Mouse (Mus musculus) kidney, adult 9 months (tissue): ENCODE data around the gene Tpm3.
A peak's percentile ranks its signal among the peaks of the same experiment; 100 is the strongest.
"Not testable (repeated sequence)": the region's sequence is repeated elsewhere in the genome, so short reads cannot be mapped to it uniquely, and the experiment has no call there.

Experiments used
- DNase-seq: peaks from one replicate; pipeline ENCODE4 v3.0.0; 2022

The Tpm3 gene

DNA sequence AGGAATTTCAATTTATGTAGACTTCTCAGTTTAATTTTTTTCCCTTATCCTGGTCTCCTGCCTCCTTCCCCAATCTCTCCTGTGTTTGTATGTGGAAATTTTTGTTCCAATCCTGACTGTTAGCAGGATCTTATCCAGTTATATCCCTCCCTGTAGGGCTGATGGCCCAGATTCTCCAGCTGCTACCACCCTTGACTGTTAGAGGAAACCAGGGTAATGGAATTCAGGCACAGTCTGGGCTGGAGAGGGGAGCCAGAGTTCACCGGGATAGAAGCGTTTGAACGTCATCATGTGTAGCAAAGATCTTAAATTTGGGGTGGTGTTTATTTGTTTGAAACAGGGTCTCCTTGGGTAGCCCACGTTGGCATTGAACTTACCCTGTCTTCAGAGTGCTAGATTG lies 12.3 kb downstream of the Tpm3 start:
- no peak for DNase-seq

DNA sequence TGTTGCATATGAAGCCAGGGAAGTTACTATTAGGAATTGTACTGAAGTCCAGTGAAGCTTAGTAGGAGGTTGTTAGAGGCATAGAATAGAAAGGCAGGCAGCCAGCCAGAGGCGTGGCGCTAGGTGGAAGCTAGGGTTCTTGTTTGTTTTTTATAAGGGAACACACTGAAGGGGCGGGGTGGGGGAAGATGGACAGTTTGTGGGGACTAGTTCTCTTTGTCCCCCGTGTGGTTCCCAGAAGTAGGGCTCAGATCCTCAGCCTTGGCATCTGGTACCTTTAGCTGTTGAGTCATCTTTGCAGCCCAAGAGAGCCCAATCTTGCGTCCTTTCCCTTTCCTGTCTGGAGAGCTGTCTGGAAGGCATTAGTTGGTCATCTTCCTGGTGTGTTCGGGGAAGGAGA lies 12.8 kb downstream of the Tpm3 start:
- no peak for DNase-seq

DNA sequence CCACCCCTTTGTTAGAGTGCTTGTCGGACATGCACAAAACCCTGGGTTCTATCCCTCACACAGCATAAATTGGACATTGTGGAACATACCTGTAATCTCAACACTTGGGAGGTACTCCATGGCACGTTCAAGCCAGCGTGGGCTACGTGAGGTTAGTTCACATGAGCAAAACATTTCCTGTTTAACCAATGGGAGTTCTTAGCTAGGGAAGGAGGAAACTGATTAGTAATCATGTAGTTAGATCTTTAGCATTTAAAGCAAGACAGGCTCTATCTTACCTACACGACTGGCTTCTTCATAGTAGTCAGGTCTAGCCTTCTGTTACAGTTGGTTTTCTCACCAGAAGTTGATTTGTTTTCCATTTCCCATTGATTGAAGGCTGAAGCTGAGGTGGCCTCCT lies 13.6 kb downstream of the Tpm3 start:
- no peak for DNase-seq

DNA sequence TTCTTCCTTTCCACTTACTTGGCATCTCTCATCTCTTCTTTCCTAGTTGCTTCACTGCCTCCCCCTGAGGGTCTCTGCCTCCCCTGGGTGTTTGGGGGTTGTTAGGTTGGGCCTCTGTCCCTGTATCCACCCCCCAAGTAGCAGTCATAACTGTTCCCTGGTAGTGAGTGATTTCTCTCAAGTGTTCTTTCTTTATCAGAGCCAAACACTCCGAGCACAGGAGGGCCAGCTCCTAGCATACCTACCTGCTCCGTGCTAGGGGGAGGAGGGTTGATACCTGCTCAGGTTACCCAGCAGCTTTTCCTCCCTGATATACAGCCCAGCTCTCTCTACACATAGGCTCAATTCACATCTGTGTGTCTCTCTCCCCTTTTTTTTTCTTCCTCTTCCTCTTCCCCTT lies 16.2 kb downstream of the Tpm3 start:
- no peak for DNase-seq

DNA sequence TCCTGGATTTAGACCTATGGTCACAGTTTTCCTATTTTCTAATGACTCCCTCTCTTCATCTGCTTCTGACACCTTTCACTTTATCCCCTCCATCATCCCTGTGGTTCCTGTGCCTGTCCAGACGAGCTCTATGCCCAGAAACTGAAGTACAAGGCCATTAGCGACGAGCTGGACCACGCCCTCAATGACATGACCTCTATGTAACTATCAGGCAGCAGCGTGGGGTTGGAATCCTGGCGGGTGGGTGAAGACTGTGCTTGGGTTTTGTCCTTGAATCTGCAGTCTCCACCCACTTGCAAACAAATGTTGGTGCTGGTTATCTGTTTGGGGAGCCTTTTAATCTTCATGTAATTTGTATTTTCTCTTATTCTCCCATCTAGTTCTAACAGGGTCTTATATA lies 18.4 kb downstream of the Tpm3 start:
- no peak for DNase-seq

DNA sequence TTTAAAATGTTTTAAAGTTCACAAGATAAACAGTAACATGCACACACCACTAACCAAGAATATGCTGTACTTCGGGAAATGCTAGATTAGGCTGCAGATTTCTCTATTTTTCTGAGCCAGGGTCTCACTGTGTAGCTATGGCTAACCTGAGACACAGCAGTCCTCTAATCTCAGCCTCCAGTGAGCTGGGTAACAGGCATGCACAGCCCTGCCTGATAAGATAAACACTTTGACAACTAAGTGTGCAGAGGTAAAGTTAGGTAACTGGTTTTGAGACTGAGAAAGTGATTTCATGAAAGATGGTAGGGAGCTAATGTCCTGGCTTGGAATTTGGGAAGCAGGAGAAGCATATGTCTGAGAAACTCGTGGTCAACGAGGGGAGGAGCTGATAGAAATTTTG lies 22.0 kb downstream of the Tpm3 start:
- no peak for DNase-seq

DNA sequence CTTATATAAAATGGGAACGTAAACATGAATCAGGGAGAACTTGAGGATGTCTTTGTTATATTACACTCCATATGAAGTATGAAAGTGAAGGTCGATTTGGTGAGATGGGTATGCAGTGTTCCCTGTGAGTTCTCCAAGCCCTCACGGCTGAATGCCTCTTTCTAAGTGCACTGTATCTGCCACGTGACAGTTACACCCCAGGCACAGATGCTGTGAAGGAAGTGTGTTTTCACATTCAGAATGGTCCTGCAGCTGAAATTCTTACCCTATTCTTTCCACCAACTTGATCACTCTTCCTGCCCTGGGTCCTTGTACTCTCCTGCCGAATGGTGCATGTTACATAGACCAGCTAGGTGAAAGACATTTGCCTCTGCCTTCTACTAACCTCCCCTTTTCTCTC lies 25.5 kb downstream of the Tpm3 start:
- no peak for DNase-seq

DNA sequence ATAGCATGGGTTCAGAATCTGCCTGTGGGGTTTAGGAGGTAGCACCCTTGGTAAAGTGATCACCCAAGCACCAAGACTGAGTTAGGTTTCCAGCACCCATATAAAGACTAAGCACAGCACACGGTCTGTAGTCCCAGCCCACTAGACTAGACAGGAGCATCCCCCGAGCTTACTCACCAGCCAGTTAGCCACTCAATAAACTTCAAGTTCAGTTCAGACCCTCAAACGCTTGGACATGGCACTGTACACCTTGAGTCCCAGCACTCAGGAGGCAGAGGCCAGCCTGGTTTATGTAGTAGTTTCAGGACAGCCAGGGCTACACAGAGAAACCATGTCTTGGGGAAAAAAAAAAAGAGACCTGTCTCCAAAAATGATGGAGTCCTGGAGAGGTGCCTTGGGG lies 28.6 kb downstream of the Tpm3 start:
- DNase-seq: no peak

DNA sequence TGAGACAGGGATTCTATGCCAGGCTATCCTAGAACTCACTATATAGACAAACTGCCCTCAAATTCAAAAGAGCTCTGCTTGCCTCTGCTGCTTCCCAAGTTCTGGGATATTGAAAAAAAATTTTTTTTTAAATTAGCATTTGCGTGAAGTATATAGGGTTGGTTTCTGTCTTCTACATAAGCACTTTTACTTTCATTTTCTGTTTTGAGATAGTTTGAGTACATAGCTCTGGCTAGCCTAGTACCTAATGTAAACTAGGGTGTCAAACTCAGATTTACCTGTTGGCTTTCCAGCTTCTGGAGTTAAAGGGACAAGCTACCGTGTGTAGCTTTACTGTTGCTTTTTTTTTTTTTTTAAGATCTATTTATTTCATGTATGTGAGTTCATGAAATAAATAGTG lies 29.2 kb downstream of the Tpm3 start:
- no peak for DNase-seq

DNA sequence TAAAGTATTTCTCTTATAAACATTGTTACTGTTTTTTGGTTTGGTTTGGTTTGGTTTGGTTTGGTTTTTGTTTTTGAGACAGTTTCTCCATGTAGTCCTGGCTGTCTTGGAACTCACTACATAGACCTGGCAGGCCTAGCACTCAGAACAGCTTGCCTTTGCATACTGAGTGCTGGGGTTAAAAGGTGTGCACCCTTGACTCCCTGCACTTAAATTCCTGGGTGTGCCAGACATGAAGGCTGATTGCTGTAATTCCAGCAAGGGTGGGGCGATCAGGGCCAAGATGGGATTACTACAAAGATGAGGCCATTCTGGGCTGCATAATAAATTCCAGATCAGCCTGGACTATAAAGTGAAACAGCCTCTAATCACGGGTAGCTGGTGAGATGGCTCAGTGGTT lies 29.8 kb downstream of the Tpm3 start:
- no peak for DNase-seq

DNA sequence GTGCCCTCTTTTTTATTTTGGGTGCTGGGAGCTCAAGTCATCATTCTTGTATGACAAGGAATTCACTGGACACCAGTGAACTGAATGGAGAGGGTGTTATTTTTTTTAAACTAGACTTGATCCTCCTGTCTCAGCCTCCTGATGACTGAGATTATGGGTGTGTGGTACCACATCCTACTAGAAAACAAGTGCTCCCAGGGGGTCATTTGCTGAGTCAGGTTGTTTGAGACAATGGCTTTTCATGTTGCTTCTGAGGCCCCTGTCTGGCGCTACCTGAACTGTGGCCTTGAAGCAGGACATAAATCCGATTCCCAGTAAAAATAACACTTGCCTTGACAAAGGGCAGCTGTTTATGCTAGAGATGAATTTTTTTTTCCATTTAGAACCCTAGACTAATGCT lies 30.7 kb downstream of the Tpm3 start:
- no peak for DNase-seq

DNA sequence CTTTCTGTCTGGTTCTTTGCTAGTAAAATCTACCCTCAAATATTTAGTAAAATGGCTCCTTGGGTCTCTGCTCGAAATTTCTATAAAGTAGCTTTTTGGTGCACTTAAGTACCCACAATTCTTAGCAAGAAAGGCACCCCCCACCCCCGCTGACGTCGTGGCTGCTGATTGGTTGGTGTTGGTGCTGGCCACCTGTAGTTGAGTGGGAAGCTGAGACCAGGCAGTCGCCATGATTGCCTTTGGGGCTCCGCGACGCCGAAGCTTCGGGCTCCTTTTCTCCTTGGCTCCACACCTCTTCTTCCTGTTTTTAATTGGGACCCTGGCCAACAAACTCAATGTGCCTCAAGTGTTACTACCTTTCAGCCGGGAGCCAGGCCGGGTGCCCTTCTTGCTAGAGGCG lies 31.5 kb downstream of the Tpm3 start, which contains the start of gene Nup210l:
TSS of gene Nup210l (plus strand) at position 195 of the 400 bp plus-strand sequence.
- no peak for DNase-seq

DNA sequence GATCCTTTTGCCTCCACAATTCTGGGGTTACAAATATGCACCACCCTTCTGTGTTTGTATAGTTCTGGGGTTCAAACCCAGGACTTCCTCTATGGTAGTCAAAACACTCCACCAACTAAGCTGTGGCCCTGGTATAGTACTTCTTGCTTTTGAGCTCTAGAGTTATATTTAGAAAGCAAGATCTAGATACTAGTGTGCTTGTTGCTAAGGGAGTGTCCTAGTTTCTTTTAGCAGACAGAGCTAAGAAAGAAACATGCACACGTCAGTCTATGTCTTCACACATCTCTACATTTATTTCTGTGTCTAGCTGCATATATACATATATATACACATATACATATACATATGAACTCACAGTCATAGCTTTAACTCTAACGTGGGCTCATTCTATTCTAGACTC lies 39.3 kb downstream of the Tpm3 start:
- no peak for DNase-seq

DNA sequence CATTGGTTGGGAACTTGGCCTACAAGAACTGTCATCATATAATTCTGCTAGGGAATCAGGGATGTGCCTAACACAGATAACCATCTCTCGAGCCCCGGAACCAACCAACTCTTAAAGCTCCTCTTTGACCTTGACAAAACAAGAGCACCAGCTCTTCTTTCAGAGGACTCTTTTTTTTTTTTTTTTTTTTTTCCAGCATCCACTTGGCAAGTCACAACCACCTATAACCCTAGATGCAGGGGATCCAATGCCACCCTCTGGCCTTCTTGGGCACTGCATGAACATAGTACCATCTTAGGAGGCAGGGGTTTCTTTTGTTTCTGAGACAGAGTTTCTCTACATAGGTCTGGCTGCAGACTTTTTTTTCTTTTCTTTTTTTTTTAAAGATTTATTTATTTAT lies 41.9 kb downstream of the Tpm3 start:
- peak; percentile 27 for DNase-seq

DNA sequence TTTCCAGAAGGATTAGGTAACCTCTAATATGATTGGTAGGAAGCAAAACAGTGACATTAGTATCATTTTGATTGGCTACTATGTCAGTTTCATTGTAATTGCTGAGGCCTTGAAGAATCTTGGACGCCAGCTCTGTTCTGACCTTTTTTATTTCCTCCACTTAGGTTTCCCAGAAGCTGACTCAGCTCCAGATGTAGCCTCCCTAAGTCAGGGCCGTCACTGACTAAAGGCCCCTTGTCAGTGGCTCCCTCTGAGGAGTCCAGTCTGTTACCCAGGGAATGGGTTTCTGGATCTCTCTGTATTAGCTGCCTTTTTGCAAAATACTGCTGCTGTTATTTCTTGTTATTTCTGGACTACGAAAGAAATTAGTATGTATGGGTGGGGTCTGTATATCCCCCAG lies 43.1 kb downstream of the Tpm3 start:
- no peak for DNase-seq

DNA sequence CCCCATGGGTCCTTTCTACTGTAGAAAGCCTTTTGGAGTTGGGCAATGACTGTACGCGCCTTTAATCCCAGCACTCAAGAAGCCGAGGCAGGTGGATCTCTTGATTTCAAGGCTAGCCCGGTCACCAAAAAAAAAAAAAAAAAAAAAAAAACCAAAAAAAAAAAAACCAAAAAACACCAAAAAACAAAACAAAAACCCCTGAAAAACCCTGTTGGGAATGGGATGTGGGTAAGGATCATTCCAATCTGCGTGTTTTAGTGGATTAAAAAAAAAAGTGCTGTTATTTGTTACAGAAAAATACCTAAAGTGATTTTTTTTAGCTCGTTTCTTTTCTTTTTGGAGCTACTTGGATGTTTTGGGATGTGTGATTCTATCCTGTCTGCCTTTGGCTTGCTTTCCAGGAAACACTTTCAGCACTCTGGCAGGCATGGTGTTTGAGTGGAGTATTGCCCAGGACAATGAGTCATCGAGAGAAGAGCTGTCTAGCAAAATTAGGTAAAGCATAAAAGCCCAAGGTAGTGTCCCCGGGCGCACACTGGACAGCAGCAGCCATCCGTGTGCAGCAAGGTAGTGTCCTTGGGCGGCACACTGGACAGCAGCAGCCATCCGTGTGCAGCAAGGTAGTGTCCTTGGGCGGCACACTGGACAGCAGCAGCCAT lies 45.8 kb downstream of the Tpm3 start:
- DNase-seq: no peak

DNA sequence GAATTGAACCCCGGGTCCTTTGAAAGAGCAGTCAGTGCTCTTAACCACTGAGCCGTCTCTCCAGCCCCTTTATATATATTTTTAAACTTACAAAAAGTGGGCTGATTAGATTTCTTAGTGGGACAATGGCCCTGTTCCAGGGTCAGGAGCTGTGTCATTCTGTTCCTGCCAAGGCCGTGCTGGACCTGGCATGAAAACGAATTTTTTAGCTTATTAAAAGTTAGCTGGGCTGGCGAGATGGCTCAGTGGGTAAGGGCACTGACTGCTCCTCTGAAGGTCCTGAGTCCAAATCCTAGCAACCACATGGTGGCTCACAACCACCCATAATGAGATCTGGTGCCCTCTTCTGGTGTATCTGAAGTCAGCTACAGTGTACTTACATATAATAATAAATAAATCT lies 49.6 kb downstream of the Tpm3 start:
- DNase-seq: not testable (repeated sequence)

DNA sequence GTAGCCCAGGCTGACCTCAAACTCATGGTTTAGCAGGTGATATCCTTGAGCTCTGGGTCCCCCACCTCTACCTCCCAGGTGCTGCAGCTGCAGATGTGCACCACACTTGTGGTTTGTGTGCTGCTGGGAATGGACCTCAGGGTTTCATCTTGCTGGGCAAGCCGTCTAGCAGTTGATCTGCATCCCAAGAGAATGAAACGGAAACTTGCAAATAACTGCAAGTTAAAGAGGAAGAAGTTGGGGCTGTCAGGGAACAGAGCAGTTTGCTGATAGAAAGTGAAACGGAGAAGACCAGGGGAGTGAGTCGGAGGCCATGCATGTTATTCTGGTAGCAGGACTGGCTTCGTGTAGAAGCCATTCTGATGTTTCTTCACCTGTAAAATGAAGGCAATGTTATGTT lies 53.3 kb downstream of the Tpm3 start:
- DNase-seq: no peak

DNA sequence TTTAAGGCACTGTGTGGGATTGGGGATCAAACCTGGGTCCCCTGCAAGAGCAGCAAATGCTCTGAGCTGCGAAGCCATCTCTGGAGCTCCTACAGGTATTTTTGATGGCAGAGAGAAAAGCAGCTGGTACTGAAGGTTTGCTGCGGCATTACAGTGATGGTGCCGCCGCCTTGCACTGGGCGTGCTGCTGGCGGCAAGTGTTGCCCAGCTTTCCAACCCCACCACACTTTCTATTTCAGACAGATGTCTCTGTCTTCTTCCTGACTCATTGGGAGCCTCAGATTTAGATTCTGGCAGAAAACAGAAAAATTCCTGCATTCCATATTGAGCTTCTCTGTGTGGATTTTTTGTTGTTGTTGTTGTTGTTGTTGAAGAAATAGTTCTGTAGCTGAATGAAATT lies 55.4 kb downstream of the Tpm3 start:
- DNase-seq: no peak

DNA sequence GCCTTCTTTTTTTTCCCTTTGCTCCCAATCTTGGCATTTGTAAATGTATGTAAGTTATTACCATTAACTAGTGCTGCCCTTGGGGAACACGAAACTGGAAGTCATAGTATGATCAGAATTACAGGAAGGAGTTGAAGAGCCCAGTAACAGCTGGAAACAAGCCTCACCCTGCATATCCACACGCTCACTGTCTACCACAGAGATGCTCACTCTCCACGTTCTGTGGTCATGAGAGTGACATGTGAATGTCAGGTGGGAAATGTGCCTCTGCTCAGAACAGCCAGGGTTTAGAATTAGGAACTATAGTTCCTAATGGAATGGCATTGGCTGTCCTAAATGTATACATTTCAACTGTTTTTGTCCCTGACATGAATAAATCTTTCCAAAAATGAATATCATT lies 60.3 kb downstream of the Tpm3 start:
- no peak for DNase-seq

DNA sequence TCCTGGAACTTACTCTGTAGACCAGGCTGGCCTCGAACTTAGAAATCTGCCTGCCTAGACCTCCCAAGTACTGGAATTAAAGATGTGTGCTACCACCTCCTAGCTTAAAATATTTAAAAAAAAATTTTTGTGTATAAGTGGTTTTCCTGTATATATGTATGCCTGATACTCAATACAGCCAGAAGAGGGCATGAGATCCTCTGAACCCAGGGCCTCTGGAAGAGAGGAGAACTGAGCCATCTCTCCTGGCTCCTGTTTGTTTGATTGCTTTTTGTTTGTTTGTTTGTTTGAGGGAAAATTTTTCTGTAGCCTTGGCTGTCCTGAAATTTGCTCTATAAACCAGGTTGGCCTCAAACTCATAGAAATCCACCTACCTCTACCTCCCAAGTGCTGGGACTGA lies 60.9 kb downstream of the Tpm3 start:
- DNase-seq: no peak

DNA sequence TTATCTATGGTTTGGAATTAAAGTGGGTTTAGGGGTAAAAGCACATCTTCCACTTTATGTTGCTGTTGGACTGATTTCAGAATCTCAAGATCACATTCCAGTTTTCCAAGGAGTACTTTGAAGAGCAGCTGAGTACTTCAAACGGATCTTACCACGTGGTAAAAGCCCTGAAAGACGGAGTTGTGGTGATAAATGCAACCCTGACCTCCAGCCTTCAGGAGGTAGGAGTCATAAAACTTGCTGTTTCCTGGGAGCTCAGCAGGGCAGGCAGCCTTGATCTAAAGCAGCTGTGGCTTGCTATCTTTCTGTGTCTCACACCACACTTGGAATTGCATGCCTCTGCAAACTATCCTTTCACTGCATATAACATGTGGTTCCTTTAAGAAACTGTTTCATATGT lies 62.0 kb downstream of the Tpm3 start:
- DNase-seq: no peak

DNA sequence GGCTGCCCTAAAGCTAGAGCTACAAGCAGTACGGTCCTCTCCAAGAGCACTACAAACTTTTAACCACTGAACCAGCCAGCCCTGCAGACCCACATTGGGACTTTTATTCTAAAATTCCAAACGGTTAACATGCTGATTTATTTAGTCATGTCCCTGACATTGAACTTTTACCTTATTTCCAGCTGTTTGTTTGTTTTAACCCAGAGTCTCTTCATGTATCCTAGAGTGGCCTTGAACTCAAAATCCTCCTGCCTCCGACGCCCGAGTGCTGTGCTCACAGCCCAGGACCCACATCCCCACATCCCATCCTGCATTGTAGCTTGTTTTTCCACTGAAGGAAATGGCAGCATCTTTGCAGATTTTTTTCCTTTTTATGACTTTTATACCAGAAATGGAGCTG lies 62.5 kb downstream of the Tpm3 start:
- DNase-seq: no peak

DNA sequence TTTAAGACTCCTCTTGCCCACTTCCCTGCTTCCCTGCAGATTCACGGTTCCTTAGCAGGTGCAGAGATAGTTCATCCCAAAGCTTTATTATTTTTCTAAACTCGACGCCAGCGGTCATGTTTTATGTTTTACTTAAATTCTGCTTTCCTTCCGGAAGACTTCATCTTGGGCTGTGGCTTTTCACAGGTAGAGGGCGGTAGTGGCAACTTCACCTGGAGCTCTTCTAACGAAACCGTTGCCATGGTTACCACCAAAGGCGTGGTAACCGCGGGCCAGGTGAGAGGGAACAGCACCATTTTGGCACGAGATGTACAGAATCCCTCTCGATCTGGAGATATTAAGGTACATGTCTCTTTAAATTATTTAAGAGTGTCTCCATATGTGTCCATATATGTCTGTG lies 64.2 kb downstream of the Tpm3 start:
- peak; percentile 6 for DNase-seq

DNA sequence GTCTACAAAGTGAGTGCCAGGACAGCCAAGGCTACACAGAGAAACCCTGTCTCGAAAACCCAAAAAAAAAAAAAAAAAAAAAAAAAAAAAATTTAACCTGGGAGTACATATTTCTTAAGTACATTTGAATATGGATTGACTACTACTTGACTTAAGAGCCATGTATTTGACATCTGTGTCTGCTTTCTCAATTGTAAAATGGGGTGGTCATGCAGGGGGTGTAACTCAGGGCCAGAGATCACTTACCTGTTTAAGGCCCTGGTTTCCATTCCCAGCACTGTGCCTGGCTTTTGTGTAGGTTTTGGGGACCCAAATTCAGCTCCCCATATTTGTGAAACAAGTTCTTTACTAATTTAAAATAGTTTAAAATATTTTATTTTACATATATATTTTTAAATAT lies 65.2 kb downstream of the Tpm3 start:
- DNase-seq: no peak

DNA sequence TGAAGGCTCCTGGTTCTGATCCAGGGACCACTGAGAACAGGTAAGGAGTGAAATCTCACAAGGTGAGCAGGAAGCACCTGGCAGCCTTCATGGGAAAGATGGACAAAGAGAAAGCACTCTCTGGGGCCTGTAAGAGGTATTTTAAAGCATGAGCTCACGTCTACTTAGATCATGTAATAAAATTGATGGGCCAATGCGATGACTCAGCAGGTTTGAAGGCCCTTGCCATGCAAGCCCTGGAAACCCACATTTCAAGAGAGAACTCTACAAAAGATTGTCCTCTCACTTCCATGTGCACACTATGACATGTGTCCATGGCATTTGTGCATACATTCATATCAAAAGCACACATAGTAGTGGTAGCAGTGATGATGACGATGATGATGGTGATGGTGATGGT lies 67.5 kb downstream of the Tpm3 start:
- no peak for DNase-seq
